Mouse (Mus musculus) skeletal muscle tissue, adult 2 months (tissue): ENCODE measurements at regions not wholly inside any gene's neighbourhood (a gene's known extent, or its start where the extent isn't known, plus 50 kb on each side); places are given as distances from the start of the nearest gene placed in this dataset.

Experiments
- DNase-seq: peaks from one replicate; pipeline ENCODE4 v3.0.0-alpha.2; 2012; ENCODE audit warnings: low read depth, low spot score

DNA sequence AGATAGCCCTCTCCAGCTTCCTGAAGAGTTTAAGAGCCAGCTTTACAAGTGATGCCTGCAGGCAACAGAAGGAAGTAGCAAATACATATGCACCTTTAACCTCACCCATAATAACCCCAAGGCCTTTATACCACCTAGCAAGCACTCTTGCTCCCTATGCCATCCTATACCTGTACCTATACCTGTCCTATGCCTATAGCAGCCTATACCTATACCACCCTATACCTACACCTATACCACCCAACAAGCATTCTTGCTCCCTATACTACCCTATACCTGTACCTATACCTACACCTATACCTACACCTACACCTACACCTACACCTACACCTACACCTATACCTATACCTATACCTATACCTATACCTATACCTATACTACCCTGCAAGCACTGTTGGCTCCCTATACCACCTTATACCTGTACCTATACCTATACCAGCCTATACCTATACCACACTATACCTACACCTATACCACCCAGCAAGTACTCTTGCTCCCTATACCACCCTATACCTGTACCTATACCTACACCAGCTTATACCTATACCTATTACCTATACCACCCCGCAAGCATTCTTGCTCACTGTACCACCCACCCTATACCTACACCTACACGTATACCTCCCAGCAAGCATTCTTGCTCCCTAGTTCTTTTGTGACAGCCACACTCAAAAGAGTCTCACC, 120.9 kb downstream of the Mycn start:
- DNase-seq, result no peak

DNA sequence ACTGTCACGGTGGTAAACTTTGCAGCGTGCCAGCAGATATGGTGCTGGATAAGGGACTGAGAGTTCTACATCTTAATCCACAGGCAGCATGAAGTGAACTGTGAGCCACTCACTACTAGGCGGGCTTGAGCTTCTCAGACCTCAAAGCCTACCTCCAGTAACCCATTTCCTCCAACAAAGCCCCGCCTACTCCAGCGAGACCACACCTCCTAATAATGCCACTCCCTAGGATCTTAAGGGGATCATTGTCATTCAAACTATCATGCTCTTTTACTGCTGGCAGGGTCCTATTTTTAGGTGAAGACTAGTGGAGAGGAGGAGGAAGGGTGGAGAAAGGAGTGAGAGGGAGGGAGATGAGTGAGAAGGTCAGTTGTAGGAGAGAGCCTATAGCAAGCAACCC, 122.0 kb downstream of the Mycn start:
- DNase-seq, result no peak

DNA sequence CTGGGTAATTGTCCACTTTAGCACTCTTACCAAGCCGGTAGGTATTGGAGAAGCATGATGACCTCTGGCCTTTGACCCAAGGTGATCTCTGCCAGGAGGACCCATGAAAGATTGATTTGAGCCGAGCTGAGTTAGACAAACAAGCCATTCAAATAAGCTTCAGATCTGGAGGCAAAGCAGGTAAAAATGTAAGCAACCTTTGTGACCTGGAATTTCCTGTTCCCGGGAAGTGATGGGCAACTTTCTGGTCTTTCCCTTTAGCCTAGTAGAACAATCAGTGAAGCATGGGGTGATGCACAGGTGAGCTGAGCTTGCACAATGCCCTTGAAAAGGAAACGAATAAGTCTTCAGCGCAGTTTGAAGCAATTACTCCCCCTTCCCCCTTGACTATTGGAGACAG, 127.0 kb downstream of the Mycn start:
- DNase-seq, result no peak

- DNase-seq, result no peak
Observed at GRCm38 (mm10) chr12:12812873-12813272, 128.8 kb downstream of the Mycn start.

DNA sequence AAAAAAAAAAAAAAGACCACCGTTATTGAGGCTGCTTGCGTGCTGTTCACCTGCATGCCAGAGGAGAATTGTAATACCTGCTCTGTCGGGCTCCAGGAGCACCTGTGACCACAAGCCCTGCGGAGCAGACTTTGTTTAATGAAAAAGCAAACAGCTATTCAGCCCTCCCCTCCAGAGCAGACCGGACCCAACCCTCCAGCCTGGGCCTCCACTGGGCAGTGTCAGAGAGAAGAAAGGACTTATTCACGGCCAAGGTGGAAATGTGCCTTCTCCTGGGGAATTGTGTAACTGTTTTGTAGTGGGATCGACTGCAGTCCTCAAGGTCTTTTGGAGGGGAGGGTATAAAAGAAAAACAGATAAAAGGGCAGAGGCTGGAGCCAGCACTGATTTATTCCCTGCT, 130.8 kb downstream of the Mycn start:
- DNase-seq, result no peak

DNA sequence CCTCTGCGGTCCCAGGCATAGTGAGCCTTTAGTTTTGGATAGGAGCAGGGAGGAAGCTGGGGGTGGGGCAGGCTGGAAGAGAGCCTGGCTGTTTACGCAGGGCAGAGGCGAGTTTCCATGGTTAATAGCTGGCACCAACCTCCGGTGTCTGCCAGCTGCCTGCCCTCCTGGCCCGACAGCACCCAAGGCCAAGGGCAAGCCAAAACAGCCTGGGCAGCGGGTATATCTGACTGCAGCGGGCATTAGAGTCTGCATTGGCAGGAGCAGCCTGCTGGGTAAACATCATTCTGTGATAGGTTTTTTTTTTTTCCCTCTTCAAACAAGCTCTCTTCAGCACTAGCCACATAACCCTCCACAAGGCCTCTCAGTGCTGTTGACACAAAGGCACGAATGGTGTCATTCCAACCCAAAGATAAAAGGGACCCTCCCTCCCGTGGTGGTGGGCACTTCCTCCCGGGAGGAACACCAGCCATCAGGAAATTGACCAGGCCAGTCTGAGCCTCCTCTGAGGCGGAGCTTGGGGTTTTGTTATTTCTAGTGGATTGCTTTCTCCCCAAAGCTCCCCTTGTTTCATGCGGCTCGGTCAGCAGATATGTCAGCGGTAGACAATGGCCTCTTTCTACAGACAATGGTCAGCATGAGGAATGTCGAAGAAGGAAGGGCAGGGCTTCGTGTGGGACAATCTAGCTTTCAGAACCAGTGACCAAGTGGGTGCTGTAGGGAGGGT, 131.4 kb downstream of the Mycn start:
- DNase-seq, result peak; percentile 78

GRCm38 (mm10) chr12:12808120-12808519, 133.6 kb downstream of the Mycn start:
- DNase-seq, result no peak

DNA sequence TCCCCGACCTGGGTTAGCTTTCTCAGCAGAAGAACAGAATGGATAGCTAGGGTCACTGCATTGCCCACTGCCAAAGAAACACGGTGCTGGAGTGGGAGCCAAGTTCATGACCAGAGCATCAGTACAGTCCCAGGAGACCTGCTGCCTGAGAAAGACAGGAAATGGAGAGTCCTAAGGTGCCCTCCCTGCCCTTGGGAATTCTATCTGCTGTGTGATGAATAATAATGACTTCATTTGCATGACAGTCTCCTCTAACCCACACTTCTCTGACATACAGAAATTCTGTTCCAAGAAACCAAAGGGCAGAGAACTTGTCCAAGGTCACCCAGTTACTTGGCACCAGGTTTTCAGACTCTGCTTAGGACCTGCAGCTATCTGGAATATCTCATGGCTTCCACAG, 138.1 kb downstream of the Mycn start:
- DNase-seq, result no peak

DNA sequence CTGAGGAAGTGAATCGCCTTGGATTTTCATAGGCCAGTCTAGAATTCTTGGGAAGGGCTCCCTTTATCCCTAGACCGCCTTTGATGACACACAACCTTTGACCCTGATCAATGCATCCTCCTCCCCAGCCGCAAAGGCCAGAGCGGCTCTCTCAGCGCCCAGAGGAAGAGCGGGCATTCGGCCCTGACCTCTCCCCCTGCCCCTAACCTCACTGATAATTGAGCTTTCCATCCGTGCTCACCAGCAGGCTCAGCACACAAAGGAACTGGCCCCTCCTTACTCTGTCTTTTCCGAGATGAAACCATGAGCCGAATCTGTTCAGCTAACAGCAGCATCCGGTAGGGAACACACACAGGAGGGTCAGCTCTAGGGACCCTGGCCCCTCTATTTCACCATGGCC, 139.3 kb downstream of the Mycn start:
- DNase-seq, result no peak

DNA sequence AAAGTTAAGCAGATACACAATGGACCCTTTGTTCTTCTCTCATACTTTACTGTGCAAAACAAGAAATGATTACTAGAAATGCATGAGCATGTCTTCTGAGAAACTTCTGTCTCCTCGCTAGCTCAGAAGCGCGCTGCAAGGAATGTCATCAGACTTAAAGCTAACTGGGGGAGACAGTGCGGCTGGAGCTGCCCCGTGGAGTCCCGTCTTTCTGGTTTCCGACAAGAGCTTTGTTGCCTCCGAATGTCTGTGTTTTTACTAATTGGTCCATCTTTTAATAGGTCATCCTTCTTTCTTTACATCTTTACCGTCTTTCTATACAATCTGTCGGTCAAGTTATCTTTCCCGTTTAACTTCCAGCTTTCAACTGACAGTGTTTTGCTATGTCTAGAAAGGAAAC, 140.0 kb downstream of the Mycn start:
- DNase-seq, result no peak

- no peak for DNase-seq
Observed at GRCm38 (mm10) chr12:12800120-12800519, 141.6 kb downstream of the Mycn start.

- DNase-seq, result no peak
Observed at GRCm38 (mm10) chr12:12789052-12789451, 152.7 kb downstream of the Mycn start.

- no peak for DNase-seq
Observed at GRCm38 (mm10) chr12:12788263-12788852, 153.4 kb downstream of the Mycn start.

- DNase-seq, result no peak
Observed at GRCm38 (mm10) chr12:12787608-12788262, 154.0 kb downstream of the Mycn start.

- no peak for DNase-seq
Observed at GRCm38 (mm10) chr12:12787161-12787560, 154.6 kb downstream of the Mycn start.

DNA sequence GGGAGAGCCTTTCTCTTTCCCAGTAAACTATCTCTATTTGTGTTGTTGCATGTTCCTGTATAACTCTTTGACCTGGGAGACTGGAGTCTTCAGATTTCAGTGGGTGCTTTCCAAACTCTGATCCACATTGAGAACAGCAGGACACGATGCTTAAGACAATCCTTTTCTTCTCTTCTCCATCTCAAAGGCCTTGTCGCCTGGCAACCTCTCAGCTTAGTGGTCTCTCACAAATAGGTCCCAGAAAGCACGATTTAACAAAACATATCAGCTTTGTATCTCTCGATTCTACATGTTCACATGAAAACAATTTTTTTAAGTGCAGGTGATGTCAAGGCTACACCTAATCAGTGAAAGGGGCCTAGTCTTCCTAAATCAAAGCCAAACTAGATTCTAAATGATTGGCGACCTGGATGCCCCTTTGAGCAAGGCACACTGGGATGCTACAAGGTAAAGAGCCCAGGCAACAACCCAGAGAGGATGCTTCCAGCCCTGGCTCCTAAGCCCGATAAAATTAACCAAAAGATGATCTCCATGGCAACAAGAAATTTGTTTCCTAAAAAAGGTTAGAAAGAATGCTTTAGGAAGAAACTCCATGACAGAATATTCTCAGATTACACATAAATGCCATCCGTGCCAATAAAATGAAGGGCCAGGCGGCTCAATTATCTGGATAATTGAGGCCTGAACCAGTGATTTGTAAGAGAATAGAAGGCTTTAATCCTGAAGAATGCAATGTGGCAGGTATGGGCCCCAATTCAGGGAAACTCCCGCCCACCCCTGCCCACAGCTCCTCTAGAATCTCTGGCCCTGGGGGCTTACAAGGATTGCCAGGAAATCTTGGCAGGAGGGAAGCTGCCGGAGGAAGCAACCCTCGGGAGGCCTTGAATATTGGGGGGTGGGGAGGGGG, 157.8 kb downstream of the Mycn start:
- DNase-seq, result no peak

- DNase-seq, result no peak
Observed at GRCm38 (mm10) chr12:12781526-12781925, 160.2 kb downstream of the Mycn start.

DNA sequence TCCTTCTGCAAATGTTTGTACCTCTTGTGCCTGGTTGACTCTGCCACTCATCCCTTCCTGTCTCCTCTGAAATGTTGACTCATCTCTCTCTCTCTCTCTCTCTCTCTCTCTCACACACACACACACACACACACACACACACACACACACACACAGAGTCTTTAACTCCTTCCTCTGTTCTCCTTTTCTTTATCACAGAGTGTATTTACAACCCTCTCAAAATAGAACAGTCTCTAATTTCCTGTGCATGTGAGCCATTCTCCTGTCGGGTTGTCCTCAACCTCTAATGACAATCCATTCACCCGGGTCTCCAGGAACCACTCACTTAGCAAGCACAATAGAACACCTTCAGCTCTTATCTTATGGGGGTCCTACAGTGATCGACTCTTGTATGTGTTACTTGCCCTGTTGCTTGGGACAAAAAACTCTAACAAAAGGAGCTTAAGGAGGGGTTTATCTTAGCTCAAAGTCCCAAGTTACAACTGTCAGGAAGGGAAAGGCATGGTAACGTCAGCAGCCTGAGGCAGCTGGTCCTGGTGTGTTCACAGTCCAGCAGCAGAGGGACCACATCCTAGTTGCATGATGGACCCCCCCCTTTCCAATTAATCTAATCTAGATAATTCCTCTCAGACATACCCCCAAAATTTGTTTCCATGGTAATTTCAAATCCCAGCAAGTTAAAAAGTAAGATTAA, 163.0 kb downstream of the Mycn start:
- no peak for DNase-seq

DNA sequence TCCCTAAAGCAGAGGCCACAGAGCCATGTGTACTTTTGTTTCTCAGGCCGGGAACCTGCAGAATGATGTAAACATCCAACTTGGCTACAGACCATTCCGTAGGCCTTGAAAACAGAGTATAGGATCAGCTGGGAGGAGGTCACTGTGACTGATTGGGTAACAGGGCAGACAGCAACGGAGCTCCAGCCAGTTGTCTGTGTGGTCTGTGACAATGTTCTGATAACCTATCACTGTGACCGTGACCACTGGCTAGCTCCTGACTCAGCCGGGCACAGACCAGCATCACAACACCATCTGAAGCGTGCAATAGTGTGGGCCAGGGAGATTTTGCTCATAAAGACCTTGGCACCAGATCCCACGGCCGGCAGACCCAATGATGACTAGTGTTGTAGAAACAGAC, 164.3 kb downstream of the Mycn start:
- no peak for DNase-seq

DNA sequence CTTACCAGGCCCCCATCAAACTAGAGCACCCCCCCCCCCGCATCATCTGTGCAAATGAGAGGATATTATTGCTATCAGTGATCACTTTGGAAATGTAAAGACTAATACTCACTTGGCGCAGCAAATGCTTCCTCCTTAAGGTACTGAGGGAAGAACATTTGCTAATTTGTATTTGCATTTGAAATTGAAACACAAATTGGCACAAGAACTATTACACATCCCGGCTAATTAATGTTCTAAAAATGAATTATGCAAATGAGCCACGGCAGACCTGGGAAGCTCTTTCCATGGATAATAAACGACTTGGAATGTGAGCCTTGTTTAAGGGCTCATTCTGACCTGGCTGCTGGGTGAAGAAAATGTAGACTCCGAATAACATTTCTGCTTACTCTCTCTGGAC, 164.9 kb downstream of the Mycn start:
- no peak for DNase-seq

DNA sequence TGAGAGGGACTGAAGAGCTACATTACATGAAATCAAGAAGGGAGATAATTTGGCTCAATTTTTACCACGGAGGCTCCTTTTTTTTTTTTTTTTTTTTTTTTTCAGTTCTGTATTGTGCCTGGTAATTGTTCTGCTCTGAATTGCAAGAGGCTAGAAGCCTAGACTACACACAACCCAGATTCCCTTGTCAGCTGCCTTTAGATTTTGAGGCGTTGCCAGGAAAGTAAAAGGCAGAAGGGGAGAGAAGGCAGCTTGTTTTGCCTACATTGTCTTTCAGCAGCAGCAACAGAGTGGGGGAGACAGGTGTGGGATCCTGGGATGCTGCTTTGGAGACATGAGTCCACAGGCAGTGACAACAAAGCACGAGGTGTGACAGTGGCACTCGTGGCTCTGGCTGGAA, 170.7 kb downstream of the Mycn start:
- DNase-seq, result no peak
